Mouse (Mus musculus) frontal cortex, adult 2 months (tissue): Measurements from ENCODE around the gene Pcdh17. TPM values are rescaled to one million over a fixed set of nuclear protein-coding genes. Genes with fewer than 3 reads are reported as not detected.
A peak's percentile ranks its signal among the peaks of the same experiment; 100 is the strongest.

ENCODE experiments used
- DNase-seq, 2 experiments: peaks; one replicate each; pipeline ENCODE4 v3.0.0; 2022; ENCODE audit warnings: low spot score in 1 of 2; ENCODE audit errors: extremely low spot score in 1 of 2
- polyA plus RNA-seq: library from polyadenylated mRNA; depleted of rRNA; stranded (reverse); fragments of >200 nt; gene quantifications from 2 replicates; pipeline ENCODE4 v1.2.3, GENCODE M21; 2012

Pcdh17 gene
- polyA plus RNA-seq, 1 experiment, result 15.9 TPM

DNA sequence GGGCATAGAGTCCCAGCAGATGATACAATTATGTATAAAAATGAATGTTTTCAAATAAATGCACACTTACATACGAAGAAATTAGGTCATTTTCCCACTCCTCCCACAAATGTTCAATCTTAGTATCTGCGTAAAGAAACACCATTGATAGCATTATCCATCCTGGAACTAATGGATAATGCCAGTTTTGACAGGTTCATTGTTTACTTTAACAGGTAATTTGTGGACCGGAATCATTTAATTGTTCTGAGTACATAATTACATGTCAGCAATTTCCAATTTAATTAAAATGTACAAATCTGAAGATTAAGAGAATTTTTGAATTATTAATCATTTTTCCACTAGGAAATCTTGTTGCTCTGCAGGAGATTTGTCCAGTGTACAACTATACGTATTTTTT, 33.5 kb downstream of the Pcdh17 start:
- no peak for DNase-seq

DNA sequence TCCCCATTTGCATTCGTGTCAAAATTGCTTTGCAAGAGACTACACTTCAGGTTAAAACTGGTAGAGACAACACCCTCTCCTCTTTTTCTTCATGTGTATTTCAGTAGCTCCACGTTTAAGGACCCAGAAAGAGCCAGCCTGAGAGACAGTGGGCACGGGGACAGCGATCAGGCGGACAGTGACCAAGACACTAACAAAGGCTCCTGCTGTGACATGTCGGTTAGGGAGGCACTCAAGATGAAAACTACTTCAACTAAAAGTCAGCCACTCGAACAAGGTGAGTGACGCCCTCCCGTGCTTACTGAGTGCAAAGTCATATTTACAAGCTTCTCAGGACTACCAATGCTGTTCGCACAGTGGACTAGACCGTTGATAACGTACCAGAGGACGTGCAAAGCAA, 34.0 kb downstream of the Pcdh17 start:
- no peak for DNase-seq

DNA sequence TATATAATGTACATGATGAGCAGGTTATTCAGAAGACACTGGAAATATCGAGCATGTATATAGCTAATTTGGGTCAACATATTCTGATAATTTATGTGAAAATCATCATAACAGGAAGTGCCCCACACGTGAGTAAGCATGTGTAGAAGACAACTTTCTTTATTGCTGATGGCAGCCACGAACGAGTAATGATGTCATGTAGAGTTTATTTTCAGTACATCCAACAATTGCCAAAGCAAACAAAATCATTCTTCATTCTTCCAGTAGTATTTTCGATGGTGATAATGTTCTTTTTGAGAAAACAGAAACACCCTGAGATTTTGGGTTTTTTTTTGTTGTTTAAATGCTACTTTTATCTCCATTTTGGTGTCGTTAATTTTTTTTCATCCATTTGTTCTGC, 37.2 kb downstream of the Pcdh17 start:
- DNase-seq, result no peak

DNA sequence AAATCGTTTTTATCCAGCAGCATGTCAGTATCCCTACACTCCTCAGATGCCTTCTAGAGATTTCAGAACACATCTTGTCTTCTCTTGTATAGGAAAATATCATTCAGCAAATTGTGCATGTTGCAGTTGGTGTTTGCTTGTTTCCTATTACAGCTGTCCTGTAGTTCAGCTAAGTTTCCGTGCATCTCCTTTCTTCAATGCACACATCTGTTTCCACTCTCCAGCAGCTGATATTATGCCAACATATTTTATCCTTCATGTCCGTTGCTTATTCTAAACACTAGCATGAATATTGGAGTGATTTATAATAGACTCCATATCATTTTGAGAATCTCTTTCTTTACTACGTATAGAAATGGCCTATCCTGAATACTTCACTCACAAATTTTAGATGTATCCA, 41.0 kb downstream of the Pcdh17 start:
- DNase-seq, result no peak

DNA sequence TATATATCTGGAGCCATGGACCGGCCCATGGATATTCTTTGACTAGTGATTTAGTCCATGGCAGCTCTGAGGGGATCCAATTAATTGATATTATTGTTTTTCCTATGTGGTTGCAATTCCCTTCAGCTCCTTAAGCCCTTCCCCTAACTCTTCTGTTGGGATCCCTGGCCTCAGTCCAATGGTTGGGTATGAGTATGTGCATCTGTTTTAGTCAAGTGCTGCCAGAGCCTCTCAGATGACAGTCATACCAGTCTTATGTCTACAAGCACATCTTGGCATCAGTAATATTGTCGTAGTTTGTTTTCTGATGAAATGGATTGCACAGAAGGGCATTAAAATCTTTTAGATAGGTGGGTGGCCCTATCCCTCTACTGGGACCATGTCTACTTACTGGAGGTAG, 67.6 kb downstream of the Pcdh17 start:
- no peak for DNase-seq

DNA sequence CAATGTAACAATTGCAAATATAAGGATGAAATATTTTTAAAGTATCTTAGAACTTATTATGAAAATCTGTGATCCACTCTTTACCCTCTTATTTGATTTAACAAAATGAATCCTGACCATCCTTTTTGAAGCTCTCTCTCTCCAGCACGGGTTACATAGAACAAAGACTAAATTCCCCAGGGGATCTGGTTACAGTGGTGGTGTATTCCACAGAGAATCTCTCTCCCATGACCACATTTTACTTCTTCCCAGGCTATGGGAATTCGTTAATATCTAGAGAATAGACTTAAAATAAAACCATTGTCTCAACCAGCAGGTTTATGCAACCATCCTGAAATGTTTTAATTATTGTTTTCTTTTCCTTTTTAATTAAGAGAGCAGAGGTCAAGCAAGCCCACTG, 89.0 kb downstream of the Pcdh17 start:
- no peak for DNase-seq

DNA sequence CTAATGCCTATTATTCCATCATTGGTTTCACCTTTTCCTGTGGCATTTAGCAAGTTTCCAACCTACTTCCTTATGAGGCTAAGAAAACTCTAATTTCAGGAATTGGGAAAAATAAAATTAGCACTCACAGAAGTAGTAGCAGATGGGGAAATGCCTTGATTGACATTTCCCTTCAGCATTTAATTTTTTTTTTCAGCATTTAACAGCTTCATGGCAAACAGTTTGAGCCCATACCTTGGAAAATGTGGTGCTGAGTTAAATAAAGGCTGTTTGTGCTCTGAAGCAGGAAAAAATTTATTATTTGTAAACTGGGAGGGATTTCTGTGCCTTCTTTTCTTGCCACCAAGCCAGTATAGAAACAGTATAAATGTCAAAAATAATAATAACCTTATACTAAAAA, 91.9 kb downstream of the Pcdh17 start:
- no peak for DNase-seq

DNA sequence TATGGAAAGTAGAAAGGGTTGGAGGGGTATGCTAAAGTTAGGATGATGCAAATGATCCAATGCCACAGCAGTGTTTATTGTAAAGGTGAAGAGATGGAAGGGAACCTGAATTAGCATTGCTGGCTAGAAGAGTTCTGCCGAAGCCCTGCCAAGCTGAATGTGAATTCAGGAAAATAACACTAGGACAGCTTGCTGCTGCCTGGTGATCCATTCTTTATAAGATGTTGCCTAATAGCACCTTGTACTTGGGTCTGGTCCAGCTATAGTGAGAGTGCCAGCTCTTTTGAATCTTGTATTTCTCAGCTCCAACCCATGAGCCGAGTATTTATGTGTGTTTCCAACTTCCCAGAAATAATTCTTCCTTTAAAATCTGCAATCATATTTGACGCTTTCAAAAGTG, 98.5 kb downstream of the Pcdh17 start:
- DNase-seq, result peak; percentile 48 to 68

DNA sequence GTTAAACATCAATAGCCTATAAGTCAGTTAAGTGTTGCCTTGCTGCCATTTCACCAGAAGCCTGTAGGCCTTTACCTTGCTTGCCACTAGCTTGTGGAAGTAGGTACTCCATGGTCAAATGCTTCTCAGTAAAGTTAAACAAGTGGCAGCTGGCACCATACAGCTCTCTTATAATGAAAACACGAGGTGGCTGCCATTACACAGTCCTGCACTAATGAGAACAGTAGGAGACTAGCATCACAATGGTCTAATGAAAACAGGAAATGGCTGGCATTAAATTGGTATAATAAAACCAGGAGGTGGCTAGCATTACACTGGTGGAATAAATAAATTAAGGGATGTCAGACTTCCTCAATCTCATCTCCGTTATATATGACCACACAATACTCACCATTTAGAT, 102.6 kb downstream of the Pcdh17 start:
- no peak for DNase-seq

DNA sequence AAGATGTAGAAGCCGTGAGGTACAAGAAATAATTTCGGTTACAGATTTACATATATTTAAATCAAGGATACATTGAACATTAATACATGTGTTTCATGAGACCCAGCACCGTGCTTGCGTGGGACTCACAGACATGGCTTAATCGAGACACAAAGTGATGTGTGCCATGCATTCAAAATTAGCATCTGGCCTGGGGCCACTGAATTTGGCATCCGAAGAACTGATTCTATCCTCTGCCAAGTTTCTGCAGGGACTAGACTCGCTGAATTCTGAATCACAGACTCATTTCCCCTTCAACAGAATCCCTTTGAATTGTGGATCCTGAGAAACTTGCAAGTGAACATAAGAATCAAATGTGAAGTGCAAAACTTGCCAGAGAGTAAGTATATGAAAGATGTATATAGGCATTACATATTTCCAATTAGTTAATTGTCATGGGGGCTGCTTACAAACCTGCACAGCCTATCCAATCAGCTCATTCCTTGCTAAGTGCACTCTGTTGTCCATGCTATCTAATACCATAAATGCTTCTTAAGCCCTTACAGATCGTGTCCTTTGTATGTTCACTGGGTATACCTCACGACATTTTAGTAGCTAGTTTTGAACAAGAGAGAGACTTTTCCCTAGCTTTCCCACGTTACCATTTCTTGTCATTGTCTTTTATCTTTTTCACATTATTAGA, 104.3 kb downstream of the Pcdh17 start:
- DNase-seq, result peak; percentile 45 to 84

DNA sequence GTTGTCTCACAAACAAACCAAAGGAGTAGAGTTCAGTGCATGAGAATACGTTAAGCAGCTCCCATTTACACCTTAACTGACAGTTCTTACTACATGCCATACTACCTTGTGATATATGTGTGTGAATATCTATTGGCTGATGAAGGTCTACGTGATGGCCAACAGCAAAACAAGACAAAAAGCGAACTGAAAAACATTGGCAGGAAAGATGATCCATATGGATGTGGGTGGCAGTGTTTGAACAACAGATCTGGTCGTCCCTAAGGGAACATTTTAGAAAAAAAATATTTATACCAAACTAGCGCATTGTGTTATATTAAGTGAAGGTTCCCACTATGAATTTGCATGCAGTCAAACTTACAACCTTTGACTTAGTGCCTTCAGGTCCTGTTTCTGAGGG, 108.2 kb downstream of the Pcdh17 start:
- DNase-seq, result peak in 1 of 2 experiments; percentile 22

DNA sequence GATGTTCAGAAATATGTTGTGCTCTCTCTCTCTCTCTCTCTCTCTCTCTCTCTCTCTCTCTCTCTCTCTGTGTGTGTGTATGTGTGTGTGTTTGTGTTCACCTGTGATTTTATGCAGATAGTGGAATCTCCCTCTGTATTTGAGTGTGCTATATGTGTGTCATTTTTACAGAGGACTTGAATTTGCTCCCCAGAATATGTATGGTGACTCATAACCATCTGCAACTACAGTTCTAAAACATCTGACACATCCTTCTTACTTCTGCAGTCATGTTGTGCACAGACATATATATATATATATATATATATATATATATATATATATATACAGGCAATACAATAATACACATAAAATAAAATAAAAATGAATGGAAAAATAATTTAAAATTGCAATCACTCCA, 127.7 kb downstream of the Pcdh17 start:
- DNase-seq, result peak in 1 of 2 experiments; percentile 13
